Mouse (Mus musculus) layer of hippocampus, adult 8-10 months (tissue): ENCODE measurements around the gene Pepd. TPM values are rescaled to one million over a fixed set of nuclear protein-coding genes. Genes with fewer than 3 reads are reported as not detected.

Source experiments
- DNase-seq, 2 experiments: peaks; one replicate each; pipeline ENCODE4 v3.0.0; 2022; ENCODE audit warnings: low spot score in 2 of 2
- total RNA-seq, 4 experiments: library from RNA; stranded (reverse); gene quantifications; 2 replicates each; pipeline ENCODE4 v1.2.4; 2022

Pepd gene
- 10 to 100 TPM; 31.5 to 40.8 (median 37.0) TPM for total RNA-seq

DNA sequence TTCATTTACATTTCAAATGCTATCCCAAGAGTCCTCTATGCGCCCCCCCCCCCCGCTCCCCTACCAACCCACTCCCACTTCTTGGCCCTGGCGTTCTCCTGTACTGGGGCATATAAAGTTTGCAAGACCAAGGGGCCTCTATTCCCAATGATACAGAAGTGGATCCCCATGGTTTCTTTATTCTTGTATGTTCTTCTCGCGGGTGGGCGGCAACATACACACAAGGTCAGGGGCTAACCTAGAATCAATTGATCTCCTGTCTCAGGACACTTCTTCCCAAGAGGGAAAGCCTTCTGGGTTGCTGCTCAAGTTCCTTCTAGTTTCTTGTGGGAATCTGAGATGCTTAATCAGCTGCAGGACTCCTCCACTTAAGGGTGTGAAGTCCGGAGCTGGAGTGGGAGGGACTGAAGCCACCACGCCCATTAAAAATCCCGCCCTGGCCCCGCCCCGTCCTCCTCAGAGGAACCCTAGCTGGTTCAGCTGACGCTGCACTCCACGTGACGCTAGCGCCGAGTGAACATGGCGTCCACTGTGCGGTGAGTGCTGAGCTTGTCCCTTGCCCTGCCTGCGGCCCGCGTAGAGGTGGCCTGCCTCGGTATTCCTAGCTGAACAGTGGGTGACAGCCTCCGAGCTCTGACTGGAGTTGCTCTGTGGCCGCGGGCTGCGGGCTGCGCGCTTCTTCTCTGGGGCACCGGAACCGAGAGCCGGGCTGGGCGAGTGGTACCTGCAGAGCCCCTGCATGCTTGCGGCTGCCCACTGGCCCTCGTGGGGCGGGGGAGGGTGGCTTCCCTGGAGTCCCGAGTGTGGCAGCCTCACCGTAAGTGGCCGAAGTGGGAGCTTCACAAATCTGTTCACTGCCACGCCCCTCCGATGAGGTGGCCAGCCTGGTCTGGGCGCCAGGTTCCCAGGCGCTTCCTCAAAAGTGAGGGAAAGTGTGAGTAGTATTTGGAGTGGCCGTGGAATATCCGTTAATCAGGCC lies at the start of gene Pepd:
TSS of gene Pepd (plus strand) at position 461 of the 979 bp plus-strand sequence.
- peak; percentile 73 to 80 for DNase-seq

DNA sequence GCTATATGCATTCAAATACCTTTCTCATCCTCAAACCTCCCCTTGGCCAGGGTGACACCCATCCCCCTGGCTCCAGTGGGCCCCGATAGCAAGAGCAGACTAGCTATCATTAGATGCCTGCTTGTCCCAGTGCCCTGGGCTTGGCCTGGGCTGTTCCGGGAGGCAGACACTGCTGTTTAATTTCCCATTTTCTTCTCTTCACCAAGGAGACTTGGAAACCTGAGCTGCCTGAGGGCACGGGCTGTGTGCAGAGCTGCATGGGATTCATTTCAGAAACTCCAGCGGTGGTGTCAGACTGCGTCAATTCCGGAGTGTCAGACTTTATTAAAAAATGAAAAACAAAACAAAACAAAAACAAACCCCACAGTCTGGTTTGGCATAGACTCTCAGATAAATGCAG lies 44.9 kb upstream of the Pepd start:
- DNase-seq: no peak

DNA sequence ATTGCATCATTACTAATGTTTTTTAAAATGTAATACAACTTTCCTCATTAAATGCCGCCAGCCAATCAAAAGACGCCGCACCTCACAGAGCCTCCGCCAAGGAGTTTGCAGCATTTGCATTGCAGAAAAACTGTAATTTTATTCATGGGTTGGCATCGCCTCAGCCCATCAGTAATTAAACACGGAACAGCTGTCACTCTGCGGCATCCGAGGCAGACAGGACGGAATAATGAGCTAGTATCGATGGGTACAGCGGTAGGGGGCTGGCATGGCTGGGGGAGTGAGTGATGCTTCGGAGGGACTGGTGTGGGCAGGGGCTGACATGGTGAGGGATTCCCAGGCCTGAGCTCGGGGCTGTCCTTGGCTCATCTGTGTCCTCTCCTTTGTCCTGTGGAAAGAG lies 42.5 kb upstream of the Pepd start:
- peak; percentile 38 to 62 for DNase-seq

DNA sequence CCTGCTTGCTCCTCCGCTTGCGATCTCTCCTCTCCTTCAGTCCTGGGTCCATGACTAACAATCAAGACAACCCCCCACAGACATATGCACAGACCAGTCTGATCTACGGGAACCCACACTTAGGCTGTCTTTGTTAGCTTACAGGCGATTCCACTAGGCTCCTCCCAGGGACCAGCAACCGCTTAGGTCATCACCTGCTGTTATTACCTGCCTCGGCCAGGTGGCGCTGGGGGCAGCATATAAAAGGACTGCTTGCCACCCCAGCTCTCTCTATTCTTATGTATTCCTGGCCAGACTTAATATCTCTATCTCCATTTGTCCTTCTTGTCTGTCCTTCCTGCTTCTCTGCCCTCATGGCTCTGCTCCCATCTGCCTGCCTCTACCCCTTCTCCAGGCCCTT lies 35.4 kb upstream of the Pepd start:
- no peak for DNase-seq

DNA sequence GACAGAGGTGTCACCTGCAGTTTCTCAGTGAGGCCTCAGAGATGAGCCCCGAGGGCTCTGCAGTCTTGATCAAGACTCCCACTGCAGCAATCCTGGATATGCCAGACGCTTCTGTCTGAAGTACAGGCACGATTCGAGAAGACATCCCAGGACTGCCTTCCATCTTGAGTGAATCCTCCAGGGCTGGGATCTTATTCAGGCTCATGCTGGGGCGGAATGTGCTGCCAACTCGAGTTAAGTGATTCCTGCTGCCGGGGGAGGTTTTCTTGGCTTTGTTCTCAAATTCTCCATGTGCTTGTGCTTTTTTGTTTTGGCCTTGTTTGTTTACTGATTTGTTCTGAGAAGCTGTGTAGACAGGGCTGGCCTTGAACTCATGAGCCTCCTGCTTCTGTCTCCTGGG lies 34.4 kb upstream of the Pepd start:
- DNase-seq: peak; percentile 11 to 25

DNA sequence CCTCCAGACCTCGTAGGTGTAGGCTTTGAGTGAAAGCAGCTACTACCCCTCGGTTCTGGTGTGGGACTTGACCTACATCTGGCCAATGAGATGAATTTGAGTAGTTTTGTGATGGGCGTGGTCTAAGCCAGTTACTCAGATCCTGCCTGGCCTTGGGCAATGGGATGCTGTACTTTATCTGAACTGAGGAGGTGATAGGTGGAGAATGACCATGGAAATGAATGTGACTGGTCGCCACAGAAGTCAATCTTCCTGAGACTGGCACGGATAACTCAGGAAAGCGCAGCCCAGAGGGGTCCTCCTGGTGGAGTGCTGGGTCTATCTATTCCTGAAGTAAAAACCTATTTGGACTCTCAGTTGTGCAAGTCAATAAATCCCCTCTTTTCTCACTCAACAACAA lies 23.7 kb upstream of the Pepd start:
- DNase-seq: no peak

DNA sequence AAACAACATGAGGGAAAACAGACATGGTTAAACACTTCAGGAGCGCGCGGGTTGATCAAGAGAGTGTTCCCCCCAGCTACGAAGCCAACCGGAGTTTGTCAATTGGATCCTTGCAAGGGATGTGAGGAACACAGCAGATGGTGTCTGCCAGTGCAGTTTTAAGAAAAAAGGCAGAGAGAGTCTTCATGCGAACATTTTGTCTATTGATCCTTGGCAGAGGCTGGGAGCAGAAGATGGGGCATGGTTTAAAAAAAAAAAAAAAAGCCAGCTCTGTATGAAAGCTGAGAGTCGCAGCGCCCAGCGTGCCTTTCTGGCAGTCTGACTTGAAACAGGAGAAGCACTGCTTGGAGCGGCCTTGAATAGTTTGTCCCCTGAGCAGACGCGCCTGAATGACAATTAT lies 23.3 kb upstream of the Pepd start:
- DNase-seq: peak; percentile 48 to 64

DNA sequence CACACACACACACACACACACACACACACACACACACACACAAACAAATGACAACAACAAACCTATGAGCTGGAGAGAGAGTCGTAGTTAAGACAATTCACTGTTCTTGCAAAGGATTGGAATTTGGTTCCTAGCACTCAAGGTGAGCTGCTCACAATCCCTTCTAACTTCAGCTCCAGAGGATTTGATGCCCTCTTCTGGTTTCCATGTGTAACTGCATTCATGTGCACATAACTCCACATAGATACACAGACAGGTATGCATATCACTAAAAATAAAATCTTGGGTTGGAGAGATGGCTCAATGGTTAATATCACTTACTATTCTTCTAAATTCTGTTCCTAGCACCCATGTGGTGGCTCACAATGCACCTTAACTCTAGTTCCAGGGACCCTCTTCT lies 19.3 kb upstream of the Pepd start:
- no peak for DNase-seq

DNA sequence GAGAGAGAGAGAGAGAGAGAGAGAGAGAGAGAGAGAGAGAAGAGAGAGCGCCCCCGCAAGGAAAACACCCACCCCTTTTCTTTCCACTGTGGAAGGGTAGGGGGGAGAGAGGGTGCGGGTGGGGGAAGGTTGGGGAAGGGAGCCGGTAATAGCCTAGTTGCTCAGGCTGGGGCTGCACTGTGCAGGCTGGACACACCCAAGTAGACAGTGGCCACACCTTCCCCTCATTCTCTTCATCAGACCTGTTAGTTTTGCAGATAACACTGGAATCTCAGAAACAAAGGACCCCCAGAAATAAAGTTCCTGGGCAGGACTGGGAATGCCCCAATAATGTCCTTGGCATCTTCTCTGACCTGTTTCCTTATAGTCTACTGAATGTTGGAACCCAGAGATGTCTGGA lies 15.7 kb upstream of the Pepd start:
- DNase-seq: no peak

DNA sequence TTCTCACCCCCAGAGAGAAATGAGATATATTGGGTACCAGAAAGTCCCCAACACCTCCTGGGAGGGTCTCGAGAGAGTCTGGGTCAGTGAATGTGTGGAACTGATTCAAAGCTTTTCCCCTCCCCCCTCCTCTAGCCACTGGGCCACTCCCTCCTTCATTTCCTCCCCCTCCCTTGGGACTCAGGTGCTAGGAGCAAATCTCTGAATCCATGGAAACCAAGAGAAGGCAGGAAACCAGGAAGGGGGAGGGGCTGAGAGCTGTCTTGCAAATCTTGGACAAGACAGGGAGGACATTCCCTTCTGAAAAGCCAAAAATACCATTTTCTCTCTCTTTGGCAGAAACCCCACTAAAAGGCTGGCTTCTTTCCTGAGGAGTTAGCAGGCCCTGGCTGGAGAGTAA lies 15.1 kb upstream of the Pepd start:
- peak in 1 of 2 experiments; percentile 15 for DNase-seq

DNA sequence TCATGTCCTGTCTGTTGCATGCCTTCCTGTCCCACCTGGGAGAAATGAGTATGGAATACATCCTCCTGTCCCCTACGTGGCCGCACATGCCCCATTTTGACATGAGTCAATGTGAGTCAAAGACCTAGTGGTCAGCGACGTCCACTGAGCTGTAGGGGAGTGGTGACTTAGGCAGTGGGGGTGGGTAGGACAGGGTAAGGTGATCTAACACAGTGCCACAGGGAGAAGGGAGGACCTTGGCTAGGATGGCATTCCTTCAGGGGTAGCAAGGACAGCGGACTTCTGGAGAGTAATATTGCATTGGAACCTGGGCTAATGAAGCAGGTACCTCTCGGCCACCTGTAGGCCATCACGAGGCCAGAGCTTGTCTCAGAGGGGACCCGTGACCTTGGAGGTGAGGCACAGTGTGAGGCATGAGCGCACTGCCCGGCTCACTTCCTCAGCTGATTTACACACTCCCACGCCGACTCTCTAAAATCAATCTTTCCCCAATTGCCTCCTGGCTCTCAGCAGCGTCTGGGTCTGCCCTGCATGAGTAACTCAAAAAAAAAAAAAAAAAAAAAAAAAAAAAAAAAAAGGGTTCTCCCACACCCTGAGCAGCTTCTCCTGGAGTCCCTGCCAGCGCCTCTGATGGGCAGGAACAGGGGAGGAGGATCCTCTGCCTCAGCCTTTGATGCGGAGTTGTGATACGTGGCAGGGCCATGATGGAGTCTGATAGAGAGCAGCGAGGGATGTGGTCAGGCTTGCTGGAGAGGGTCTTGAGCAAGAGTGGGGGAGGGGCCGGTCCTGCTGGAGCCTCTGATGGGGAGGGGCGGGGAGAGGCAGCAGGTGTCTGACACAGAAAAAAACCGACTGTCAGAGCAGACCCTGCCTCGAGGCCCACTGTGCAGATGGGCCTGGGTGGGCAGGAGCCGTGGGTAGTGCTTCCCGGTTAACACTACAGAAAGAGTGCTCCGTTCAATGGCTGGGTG lies 1.8 kb upstream of the Pepd start:
- DNase-seq: peak; percentile 28 to 31

DNA sequence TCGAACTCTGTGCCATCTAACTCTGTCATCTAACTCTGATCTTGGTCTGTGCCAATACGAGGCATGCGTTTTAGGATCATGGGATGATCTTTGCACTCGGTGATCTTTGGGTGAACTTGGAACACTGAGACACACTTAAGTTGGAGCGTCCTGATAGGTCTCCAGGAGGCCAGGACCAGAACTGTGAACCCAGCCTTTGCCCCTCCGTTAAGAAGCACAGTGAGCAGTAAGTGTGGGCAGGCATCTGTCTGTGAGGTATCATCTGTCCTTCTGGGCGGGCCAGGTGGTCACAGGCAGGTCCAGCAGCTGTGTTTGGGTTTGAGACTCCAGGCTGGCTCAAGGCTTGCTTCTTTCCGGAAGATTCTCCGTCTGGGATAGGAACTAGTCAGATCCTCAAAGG lies 1.8 kb downstream of the Pepd start:
- DNase-seq: no peak

DNA sequence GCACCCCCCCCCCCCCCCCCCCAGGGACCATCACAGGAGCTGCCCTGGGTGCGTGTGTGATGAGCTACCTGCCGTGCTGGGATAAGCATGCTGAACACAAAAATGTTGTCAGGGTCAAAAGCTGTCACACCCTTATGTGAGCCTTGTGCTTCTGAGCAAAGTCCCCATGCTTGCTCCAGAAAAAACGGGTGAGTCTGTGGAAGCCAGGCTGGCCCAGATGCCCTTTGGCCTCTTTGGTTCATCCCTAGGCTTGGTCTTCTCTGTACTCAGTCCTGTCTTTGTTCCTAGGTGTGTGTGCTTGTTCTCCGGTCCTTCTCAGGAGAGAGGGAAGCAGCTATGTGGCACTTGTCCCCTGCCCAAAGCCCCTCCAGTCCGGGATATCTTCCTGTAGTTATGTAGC lies 3.4 kb downstream of the Pepd start:
- DNase-seq: no peak

DNA sequence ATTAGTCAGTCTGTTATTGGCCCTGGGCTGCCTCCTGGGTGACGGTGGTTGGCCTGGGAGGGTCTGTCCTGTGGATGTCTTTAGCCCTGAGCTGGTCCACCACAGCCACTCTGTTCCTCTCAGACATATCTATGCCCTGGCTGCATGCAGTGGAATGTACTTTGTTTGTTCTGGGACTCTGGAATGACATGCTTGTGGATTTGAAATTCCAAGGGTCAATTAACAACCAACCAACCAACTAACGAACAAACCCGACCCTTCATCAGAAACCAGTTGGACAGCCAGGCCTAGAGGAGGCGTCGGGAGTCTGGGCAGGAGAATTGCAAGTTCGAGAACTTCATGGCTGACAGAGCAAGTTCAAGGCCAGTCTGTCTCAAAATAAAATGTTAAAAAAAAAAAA lies 5.4 kb downstream of the Pepd start:
- no peak for DNase-seq

DNA sequence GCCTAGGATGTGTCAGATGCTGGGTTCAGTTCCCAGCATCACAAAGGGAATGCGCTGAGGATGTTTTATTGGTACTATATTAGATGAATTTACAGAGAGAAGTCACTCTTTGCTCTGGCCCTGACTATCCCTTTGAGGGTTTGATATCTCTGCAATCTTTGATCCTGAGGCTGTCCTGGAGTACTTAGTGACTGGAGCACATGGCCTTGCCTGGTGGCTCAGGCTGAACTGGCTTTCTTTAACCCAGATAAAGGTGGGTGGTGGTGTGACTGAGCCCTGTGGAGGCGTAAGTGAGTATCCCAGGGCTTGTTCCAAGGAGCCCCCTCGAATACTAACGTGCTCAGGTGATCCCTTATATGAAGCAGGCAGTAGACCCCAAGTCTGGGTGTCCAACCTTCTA lies 5.8 kb downstream of the Pepd start:
- no peak for DNase-seq

DNA sequence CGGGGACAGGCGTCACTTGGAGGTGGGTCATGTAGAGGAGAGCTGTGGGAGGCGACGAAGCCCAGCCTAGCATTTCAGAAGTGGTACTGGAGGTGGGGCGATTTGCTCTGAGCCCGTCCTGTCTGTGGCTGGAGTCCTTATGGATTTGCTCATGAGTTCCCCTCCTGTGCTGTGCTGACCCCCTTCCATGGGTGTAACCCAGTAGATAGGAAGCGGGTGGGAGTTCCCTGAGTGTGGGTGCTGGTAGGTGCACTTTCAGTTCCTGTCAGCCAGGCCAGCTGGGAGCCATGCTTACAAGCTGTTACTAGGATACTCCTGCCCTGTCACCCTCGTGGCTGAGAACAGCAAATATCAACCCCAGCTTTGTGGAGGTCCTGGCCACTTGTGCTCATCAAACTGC lies 6.2 kb downstream of the Pepd start:
- no peak for DNase-seq

DNA sequence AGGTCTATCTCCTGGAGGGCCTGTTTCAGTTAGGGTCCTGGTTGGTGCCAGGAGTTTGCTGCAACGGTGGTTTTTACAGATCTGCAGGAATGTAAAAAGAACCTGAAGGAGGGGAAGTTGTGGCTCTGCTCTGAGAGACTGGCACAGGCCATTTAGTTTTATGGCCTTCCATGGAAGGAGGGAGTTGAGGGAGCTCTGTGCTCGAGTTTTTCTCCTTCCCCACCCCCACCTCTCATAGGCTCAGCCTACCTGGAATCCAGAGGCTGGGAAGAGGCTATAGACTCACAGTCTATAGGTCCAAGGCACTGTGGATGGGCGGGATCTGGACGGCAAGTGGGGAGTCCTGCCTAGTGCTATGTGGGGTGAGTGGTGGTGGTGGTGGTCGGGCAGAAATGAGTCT lies 6.9 kb downstream of the Pepd start:
- DNase-seq: no peak

DNA sequence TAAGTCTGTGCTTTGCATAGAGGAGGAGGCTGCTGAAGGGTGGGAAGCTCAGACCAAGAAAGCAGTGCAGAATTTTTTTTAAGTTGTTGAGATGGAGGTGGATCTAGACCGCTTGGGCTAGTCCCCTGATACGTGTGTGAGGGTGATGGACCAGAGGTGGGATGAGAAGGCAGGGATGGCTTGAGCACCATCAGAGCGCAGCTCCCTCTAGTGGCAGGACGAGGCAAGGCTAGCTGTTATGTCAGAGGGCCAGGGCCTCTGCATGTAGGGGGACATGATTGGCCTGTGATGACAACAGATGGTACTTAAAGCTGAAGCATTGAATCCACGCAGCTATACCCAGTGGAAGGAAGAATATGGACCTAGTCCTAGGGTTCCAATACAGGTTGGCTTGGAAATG lies 7.6 kb downstream of the Pepd start:
- DNase-seq: no peak

DNA sequence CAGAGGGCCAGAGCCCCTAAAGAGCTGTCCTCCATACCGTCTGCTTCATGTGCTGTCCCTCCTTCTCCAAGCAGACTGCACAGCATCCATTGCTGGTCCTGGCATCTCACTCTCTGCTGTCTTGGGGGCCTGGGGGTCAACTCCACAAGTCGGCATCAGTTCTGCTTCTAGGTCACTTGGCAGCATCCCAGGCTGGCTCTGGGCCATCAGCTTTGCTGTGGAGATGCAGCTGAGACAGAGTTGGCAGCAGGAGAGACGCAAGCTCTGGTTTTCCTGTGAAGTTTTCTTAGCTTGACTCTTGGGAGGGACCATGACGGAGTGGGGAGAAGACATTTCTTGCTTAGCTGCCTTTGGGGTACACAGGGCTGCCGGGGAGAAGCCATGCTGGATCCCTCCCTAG lies 13.0 kb downstream of the Pepd start:
- no peak for DNase-seq

DNA sequence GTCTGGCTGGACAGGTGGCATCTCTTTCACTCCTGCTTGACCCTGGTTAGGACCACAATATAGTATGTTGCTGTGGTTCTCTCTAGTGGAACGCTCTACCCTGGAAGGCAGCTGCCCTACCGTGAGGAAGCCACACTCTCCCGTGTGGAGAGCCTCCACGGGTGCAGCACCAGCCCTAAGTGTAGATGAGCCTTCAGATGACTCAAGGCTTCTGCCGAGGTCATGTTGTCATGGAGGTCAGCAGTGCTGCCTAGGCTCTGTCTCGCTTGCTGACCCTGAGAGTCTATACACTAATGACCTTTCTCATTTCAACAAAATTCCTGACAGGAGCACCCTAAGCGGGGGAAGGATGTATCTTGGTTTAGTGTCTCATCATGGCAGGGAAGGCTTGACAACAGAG lies 13.8 kb downstream of the Pepd start:
- DNase-seq: no peak

DNA sequence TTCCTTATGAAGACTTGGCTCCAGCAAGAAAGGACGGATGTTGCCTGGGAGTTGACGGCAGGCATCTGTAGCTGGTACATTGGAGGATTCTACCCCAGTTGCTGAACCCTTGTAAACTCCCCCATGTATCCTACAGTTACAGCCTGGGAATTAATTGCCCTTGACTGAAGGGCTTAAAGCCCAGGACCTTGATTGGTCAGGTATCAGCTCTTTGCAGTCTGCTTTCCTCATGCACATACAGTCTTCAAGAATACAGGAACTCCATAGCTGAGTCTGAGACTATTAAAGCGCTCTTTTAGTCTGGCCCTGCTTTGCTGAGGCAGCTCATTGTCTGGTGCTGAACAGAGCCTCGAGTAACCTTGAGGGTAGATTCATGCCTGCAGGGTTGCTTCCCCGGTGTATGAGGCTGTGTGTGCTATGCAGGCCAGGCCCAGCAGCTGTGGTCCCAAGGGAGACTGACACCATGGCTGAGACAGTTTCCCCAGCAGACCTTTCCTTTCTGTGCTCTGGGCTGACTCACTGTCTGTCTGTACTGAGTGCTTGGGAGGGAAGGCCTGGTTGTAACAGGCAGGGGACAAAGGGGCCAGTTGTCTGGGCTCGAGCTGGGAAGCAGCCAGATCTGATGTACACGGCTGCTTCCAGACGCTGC lies 17.6 kb downstream of the Pepd start:
- DNase-seq: no peak
